Mouse (Mus musculus): ENCODE measurements around the gene Pclaf. TPM values are rescaled to one million over a fixed set of nuclear protein-coding genes. Genes with fewer than 3 reads are reported as not detected.

Pclaf gene
- polyA plus RNA-seq (2015; fragmentation: Nextera tagmentation; extraction: Ambion mirVana) = 37.5 and 48.6 TPM in 2 replicates

DNA sequence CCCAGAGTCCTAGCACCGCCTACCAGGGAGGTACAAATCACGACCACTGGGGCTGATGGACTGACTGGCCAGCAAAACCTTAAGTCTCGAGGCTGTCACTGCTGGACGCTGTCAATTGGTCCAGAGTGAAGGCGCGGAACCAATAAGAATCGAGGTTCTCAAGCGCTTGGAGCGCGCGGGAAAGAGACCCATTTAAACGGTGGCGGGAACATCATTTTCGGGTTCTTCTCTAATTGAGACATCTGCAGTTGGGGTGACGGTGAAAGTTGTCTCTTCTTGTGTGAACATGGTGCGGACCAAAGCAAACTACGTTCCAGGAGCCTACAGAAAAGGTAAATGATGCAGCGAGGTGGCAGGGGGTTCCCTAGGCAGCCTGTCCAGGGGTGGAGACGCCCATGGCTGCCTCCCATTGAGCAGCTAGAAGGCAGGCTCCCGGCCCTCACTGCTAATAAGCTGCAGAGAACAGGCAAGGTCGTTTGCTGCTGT, at the start of gene Pclaf:
Gene Pclaf (plus strand): TSS at position 95 of the 486 bp plus-strand sequence.
- Histone ChIP-seq H3K4me3 (ENCODE audit: low read depth, low read length) (peak within 1 kb of the TSS; percentile 52), H3K9me3 (ENCODE audit: control insufficient read depth, low read length) (no peaks in the 10 kb centered on the region), H3K27ac (replicated peaks) (no peak within 1 kb of the TSS), H3K4me2 (replicated peaks; ENCODE audit: low read depth) (peak within 1 kb of the TSS; percentile 94), H3K27me3 (ENCODE audit: control insufficient read depth, insufficient read depth, low read length) (no peaks in the 10 kb centered on the region), H3K36me3 (ENCODE audit: control insufficient read depth, insufficient read depth, low read length) (no peaks in the 10 kb centered on the region), H3K4me1 (replicated peaks; ENCODE audit: control insufficient read depth, insufficient read depth) (no peaks in the 10 kb centered on the region), H3K9ac (ENCODE audit: low read length) (peak within 1 kb of the TSS; percentile 61)
- under 1% methylated on average over 21 of the region's 21 CpGs for WGBS
- DNase-seq (ENCODE audit: low spot score) (peak; percentile 81), ATAC-seq (ENCODE audit: low FRiP score, low TSS enrichment) (peak; percentile 95)
- 0 out of 2 replicates have a peak, but pooled peaks have one; percentile 2 for TF ChIP-seq CTCF (IDR thresholded peaks at IDR 0.05; ENCODE audit: low read depth)
- no peak for TF ChIP-seq EP300 (optimal IDR thresholded peaks at IDR 0.05)

GRCm38 (mm10) chr9:65844421-65845165, 45.4 kb upstream of the Pclaf start:
- Histone ChIP-seq H3K27me3 (ENCODE audit: control insufficient read depth, insufficient read depth, low read length) (no peaks in the 10 kb centered on the region), H3K4me3 (ENCODE audit: low read depth, low read length) (no peak overlapping the region), H3K9me3 (ENCODE audit: control insufficient read depth, low read length) (no peaks in the 10 kb centered on the region), H3K9ac (ENCODE audit: low read length) (no peak overlapping the region), H3K27ac (replicated peaks) (no peak overlapping the region; the same call in 1 of the 2 replicates), H3K4me2 (replicated peaks; ENCODE audit: low read depth) (no peak overlapping the region), H3K4me1 (replicated peaks; ENCODE audit: control insufficient read depth, insufficient read depth) (no peaks in the 10 kb centered on the region), H3K36me3 (ENCODE audit: control insufficient read depth, insufficient read depth, low read length) (peaks cover 4% of the 10 kb centered on the region; the same call in 1 of the 2 replicates)
- TF ChIP-seq CTCF (IDR thresholded peaks at IDR 0.05; ENCODE audit: low read depth) (no peak), EP300 (optimal IDR thresholded peaks at IDR 0.05) (no peak)
- WGBS = 59% methylated on average over 7 of the region's 7 CpGs
- no peak for DNase-seq (ENCODE audit: low spot score)
- ATAC-seq (ENCODE audit: low FRiP score, low TSS enrichment) = no peak

DNA sequence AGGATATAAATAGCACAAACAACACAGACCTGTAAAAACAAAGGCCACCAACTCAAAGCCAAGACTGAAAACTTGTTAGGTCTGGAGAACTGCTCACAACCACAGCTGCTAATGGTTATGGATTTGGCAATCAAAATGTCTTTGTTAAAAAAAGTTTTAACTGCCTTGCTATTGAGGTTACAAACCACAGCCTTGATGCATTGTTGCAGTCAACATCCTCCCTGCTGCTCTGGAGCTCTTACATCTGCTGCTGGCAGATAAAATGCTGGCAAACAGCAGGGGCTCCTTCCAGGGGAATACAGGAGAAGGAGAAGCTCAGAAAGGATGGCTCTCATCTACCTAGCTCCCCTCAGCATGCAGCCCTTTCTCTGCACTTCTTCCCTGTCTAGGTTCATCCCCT, 41.9 kb upstream of the Pclaf start:
- no peaks in the 10 kb centered on the region for H3K9me3 ChIP-seq (ENCODE audit: control insufficient read depth, low read length)
- TF ChIP-seq EP300 (optimal IDR thresholded peaks at IDR 0.05) (no peak), CTCF (IDR thresholded peaks at IDR 0.05; ENCODE audit: low read depth) (no peak)
- H3K27me3 ChIP-seq (ENCODE audit: control insufficient read depth, insufficient read depth, low read length) = no peaks in the 10 kb centered on the region
- H3K4me1 ChIP-seq (replicated peaks; ENCODE audit: control insufficient read depth, insufficient read depth) = no peaks in the 10 kb centered on the region
- DNase-seq (ENCODE audit: low spot score) (no peak), ATAC-seq (ENCODE audit: low FRiP score, low TSS enrichment) (no peak)
- H3K27ac ChIP-seq (replicated peaks) = no peak overlapping the region
- H3K9ac ChIP-seq (ENCODE audit: low read length) = no peak overlapping the region
- H3K4me3 ChIP-seq (ENCODE audit: low read depth, low read length) = no peak overlapping the region
- peaks cover 6% of the 10 kb centered on the region; the same call in 1 of the 2 replicates for H3K36me3 ChIP-seq (ENCODE audit: control insufficient read depth, insufficient read depth, low read length)
- H3K4me2 ChIP-seq (replicated peaks; ENCODE audit: low read depth) = no peak overlapping the region

GRCm38 (mm10) chr9:65850203-65850602, 39.8 kb upstream of the Pclaf start:
- no peak for DNase-seq (ENCODE audit: low spot score)
- TF ChIP-seq CTCF (IDR thresholded peaks at IDR 0.05; ENCODE audit: low read depth) (peak; percentile 67), EP300 (optimal IDR thresholded peaks at IDR 0.05) (no peak)
- 6% methylated on average over 1 of the region's 1 CpGs for WGBS

GRCm38 (mm10) chr9:65859656-65860055, 30.4 kb upstream of the Pclaf start:
- H3K27ac ChIP-seq (replicated peaks) = no peak overlapping the region
- no peaks in the 10 kb centered on the region for H3K27me3 ChIP-seq (ENCODE audit: control insufficient read depth, insufficient read depth, low read length)
- no peaks in the 10 kb centered on the region for H3K4me1 ChIP-seq (replicated peaks; ENCODE audit: control insufficient read depth, insufficient read depth)
- H3K4me3 ChIP-seq (ENCODE audit: low read depth, low read length) = no peak overlapping the region
- no peak overlapping the region for H3K4me2 ChIP-seq (replicated peaks; ENCODE audit: low read depth)
- no peak for DNase-seq (ENCODE audit: low spot score)
- no peak overlapping the region for H3K9ac ChIP-seq (ENCODE audit: low read length)
- no peak for TF ChIP-seq EP300 (optimal IDR thresholded peaks at IDR 0.05)
- no peak for TF ChIP-seq CTCF (IDR thresholded peaks at IDR 0.05; ENCODE audit: low read depth)
- WGBS = 66% methylated on average over 1 of the region's 1 CpGs
- no peak for ATAC-seq (ENCODE audit: low FRiP score, low TSS enrichment)
- peaks cover 20% of the 10 kb centered on the region for H3K36me3 ChIP-seq (ENCODE audit: control insufficient read depth, insufficient read depth, low read length)
- no peaks in the 10 kb centered on the region for H3K9me3 ChIP-seq (ENCODE audit: control insufficient read depth, low read length)

More at GRCm38 (mm10) chr9:65850203-65850602, 39.8 kb upstream of the Pclaf start:
- H3K36me3 ChIP-seq (ENCODE audit: control insufficient read depth, insufficient read depth, low read length) = peaks cover 9% of the 10 kb centered on the region
- H3K4me3 ChIP-seq (ENCODE audit: low read depth, low read length) = no peak overlapping the region
- no peak overlapping the region for H3K9ac ChIP-seq (ENCODE audit: low read length)
- H3K27me3 ChIP-seq (ENCODE audit: control insufficient read depth, insufficient read depth, low read length) = no peaks in the 10 kb centered on the region
- H3K4me1 ChIP-seq (replicated peaks; ENCODE audit: control insufficient read depth, insufficient read depth) = no peaks in the 10 kb centered on the region
- H3K4me2 ChIP-seq (replicated peaks; ENCODE audit: low read depth) = no peak overlapping the region
- no peaks in the 10 kb centered on the region for H3K9me3 ChIP-seq (ENCODE audit: control insufficient read depth, low read length)
- ATAC-seq (ENCODE audit: low FRiP score, low TSS enrichment) = no peak
- no peak overlapping the region for H3K27ac ChIP-seq (replicated peaks)
